Mouse (Mus musculus) E14TG2a.4 (cell line): ENCODE measurements at regions not wholly inside any gene's neighbourhood (a gene's known extent, or its start where the extent isn't known, plus 50 kb on each side); places are given as distances from the start of the nearest gene placed in this dataset.

Experiments used
- CTCF ChIP-seq: conservative IDR thresholded peaks from 2 replicates; pipeline ENCODE4 v1.5.1; 2014; ENCODE audit warnings: low read length
- POU5F1 ChIP-seq: IDR thresholded peaks from 2 replicates; pipeline ENCODE4 v1.6.1; 2014; ENCODE audit warnings: low read length, borderline replicate concordance

GRCm38 (mm10) chr8:6583337-6584096, 1478.4 kb upstream of the Slc10a2 start:
- TF ChIP-seq CTCF (no peak), POU5F1 (no peak)
